Mouse (Mus musculus) bone marrow macrophage, adult 2 months (primary cell): ENCODE measurements around the gene Stat3. TPM values are rescaled to one million over a fixed set of nuclear protein-coding genes. Genes with fewer than 3 reads are reported as not detected.

Source experiments
- H3K27ac ChIP-seq: 2 replicates; pipeline ENCODE4 v1.5.1; 2012; ENCODE audit warnings: low read depth, low read length; ENCODE audit not compliant: insufficient read depth
- H3K4me1 ChIP-seq: 2 replicates; pipeline ENCODE4 v1.6.1; 2012; ENCODE audit warnings: low read length; ENCODE audit not compliant: control insufficient read depth, insufficient read depth
- H3K4me3 ChIP-seq: 2 replicates; pipeline ENCODE4 v1.5.1; 2012; ENCODE audit warnings: mild to moderate bottlenecking, low read length, moderate library complexity; ENCODE audit not compliant: insufficient read depth
- CTCF ChIP-seq: IDR thresholded peaks from 2 replicates; pipeline ENCODE4 v1.5.1; 2012; ENCODE audit warnings: low read depth, mild to moderate bottlenecking, low read length, moderate library complexity
- POLR2A ChIP-seq: IDR thresholded peaks from 2 replicates; pipeline ENCODE4 v1.6.1; 2012; ENCODE audit warnings: mild to moderate bottlenecking, low read depth, low read length, borderline replicate concordance
- polyA plus RNA-seq: library from polyadenylated mRNA; stranded (reverse); fragments of >200 nt; gene quantifications from 2 replicates; pipeline ENCODE4 v1.2.4, GENCODE M21; 2012; ENCODE audit not compliant: missing spikeins, insufficient read depth, insufficient read length

Gene Stat3
- polyA plus RNA-seq, 1 experiment: 73.3 TPM

GRCm38 (mm10) chr11:100931254-100931921 lies 8.0 kb downstream of the Stat3 start:
- Histone ChIP-seq H3K4me1 (peaks cover 47% of the 10 kb centered on the region), H3K4me3 (peak overlapping the region; percentile 70), H3K27ac (peak overlapping the region; percentile 65)
- TF ChIP-seq CTCF: no peak
- no peak for TF ChIP-seq POLR2A

GRCm38 (mm10) chr11:100930611-100931010 lies 8.7 kb downstream of the Stat3 start:
- TF ChIP-seq CTCF (no peak), POLR2A (no peak)
- peaks cover 39% of the 10 kb centered on the region for H3K4me1 ChIP-seq
- no peak overlapping the region for H3K27ac ChIP-seq
- no peak overlapping the region for H3K4me3 ChIP-seq

GRCm38 (mm10) chr11:100927386-100927785 lies 12.0 kb downstream of the Stat3 start:
- H3K27ac ChIP-seq: peak overlapping the region; percentile 19; the same call in 1 of the 2 replicates
- H3K4me1 ChIP-seq: peaks cover 23% of the 10 kb centered on the region
- no peak overlapping the region for H3K4me3 ChIP-seq
- TF ChIP-seq POLR2A (no peak), CTCF (no peak)

GRCm38 (mm10) chr11:100924386-100924919 lies 14.9 kb downstream of the Stat3 start:
- no peak for TF ChIP-seq CTCF
- TF ChIP-seq POLR2A: no peak
- H3K4me1 ChIP-seq: peaks cover 9% of the 10 kb centered on the region; the same call in 1 of the 2 replicates
- H3K27ac ChIP-seq: no peak overlapping the region
- H3K4me3 ChIP-seq: no peak overlapping the region

- Histone ChIP-seq H3K27ac (no peak overlapping the region), H3K4me1 (no peaks in the 10 kb centered on the region; the same call in 1 of the 2 replicates), H3K4me3 (no peak overlapping the region)
- no peak for TF ChIP-seq POLR2A
- no peak for TF ChIP-seq CTCF
Measured at GRCm38 (mm10) chr11:100920887-100921624, 18.3 kb downstream of the Stat3 start.

GRCm38 (mm10) chr11:100918007-100918406 lies 21.3 kb downstream of the Stat3 start:
- Histone ChIP-seq H3K27ac (no peak overlapping the region), H3K4me1 (peaks cover 4% of the 10 kb centered on the region), H3K4me3 (no peak overlapping the region)
- TF ChIP-seq CTCF (no peak), POLR2A (no peak)

GRCm38 (mm10) chr11:100916432-100916971 lies 22.8 kb downstream of the Stat3 start:
- H3K27ac ChIP-seq: no peak overlapping the region
- H3K4me1 ChIP-seq: peaks cover 10% of the 10 kb centered on the region
- no peak for TF ChIP-seq POLR2A
- TF ChIP-seq CTCF: no peak

GRCm38 (mm10) chr11:100915063-100915462 lies 24.3 kb downstream of the Stat3 start:
- Histone ChIP-seq H3K4me1 (peaks cover 10% of the 10 kb centered on the region), H3K4me3 (no peak overlapping the region), H3K27ac (no peak overlapping the region)
- TF ChIP-seq POLR2A (no peak), CTCF (no peak)

More at GRCm38 (mm10) chr11:100916432-100916971, 22.8 kb downstream of the Stat3 start:
- H3K4me3 ChIP-seq: no peak overlapping the region

GRCm38 (mm10) chr11:100914415-100914814 lies 24.9 kb downstream of the Stat3 start:
- Histone ChIP-seq H3K4me3 (no peak overlapping the region), H3K27ac (no peak overlapping the region), H3K4me1 (peaks cover 10% of the 10 kb centered on the region)
- TF ChIP-seq CTCF (no peak), POLR2A (no peak)
